Mouse (Mus musculus): Measurements from ENCODE around the gene Mecom.

The Mecom gene

DNA sequence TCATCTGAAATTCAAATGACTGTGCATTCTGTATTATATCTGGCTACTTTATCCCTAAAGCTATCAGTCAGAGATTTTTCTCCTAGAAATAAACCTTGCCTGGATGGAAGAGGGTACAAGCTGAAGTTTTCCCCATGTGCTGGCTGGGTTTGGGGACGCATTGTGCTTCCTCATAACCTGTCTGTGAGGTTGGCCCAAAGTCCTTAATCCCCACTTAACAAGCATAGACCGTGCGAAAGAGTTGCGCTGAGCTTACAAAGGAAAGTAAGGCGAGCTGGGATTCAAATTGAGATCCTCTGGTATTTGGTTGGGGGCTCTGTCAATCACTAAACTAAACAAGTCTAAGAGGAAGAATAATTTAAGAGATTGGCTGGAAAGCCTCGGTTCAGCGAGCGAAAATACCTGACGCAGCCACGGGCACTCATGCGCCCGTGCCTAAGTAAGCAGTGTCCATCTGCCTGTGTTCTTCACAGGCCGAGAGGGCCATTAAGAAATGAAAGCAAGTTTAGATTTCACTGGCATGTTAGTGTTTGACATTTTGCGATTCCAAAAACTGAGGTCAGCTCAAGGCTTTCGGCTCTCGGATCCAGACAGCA lies 176.8 kb downstream of the Mecom start:
- peak in 1 of 2 experiments; percentile 47 for DNase-seq (ENCODE audit: inconsistent age in 2 of 2, low spot score in 1 of 2)

- DNase-seq (ENCODE audit: inconsistent age in 2 of 2, low spot score in 1 of 2) = peak in 1 of 2 experiments; percentile 55
Observed at GRCm38 (mm10) chr3:30366621-30367020, 181.2 kb downstream of the Mecom start.

DNA sequence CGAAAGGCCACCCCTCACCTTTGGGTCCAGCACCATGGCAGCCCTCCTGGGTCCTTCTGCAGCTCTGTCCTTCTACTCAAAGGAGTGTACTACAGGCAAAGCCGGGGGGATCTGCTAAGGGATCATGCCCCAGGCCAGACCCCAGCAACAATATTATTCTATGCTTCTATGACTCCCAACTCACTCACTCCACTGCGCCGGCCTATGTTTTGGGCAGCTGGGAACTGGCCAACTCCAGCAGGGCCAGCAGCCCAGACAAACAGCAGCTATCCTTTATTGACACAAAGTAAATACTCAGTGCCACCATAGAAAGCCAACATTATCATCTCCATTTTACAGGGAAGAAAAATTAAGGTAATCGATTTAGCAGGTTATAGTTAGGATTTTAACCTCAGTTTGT lies 186.6 kb downstream of the Mecom start:
- no peak for DNase-seq (ENCODE audit: inconsistent age in 2 of 2, low spot score in 1 of 2)

GRCm38 (mm10) chr3:30353878-30354727 lies 193.7 kb downstream of the Mecom start:
- DNase-seq (ENCODE audit: inconsistent age in 2 of 2, low spot score in 1 of 2) = peak; percentile 20 to 42

DNA sequence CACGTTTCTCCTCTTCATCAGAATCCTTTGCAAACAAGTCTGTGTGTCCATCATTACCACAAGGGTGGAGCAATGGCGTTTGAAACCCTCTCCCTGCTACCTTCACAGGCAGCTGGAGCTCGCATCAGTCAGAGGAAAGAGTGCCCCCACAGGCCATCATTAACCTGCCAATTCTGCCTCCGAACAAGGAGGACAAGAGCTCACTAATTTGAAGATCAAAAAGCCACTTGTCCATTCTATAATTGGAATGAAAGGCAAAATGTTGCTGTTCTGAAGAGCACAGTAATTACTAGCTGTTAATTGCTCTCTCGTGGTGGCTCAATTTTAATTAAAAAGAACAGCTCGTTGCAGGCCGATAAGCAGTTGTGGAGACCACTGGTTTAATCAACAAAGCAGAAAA lies 198.5 kb downstream of the Mecom start:
- DNase-seq (ENCODE audit: inconsistent age in 2 of 2, low spot score in 1 of 2) = no peak

- DNase-seq (ENCODE audit: inconsistent age in 2 of 2, low spot score in 1 of 2) = no peak
Observed at GRCm38 (mm10) chr3:30344151-30344550, 203.7 kb downstream of the Mecom start.

DNA sequence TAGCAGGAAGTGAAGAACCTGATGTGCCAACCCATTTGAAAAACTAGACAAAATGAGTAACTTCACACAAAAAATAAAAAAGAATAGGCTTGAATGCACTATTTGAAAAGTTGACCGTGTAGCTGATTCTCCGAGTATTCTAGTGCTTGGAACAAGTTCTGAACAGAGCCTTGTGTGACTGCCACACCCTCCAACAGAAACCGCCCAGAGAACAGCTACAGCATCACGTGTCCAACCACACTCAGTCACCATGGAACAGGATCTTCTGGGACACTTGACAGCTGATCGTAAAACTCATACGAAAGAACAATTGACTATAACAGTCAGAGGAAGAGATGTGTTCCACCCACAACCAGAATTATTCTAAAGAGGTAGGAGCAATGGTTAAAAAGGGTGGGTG lies 215.5 kb downstream of the Mecom start:
- no peak for DNase-seq (ENCODE audit: inconsistent age in 2 of 2, low spot score in 1 of 2)

- no peak for DNase-seq (ENCODE audit: inconsistent age in 2 of 2, low spot score in 1 of 2)
Observed at GRCm38 (mm10) chr3:30330476-30330875, 217.3 kb downstream of the Mecom start.

- no peak for DNase-seq (ENCODE audit: inconsistent age in 2 of 2, low spot score in 1 of 2)
Observed at GRCm38 (mm10) chr3:30330021-30330420, 217.8 kb downstream of the Mecom start.

GRCm38 (mm10) chr3:30314955-30315354 lies 232.9 kb downstream of the Mecom start:
- DNase-seq (ENCODE audit: inconsistent age in 2 of 2, low spot score in 1 of 2) = no peak

DNA sequence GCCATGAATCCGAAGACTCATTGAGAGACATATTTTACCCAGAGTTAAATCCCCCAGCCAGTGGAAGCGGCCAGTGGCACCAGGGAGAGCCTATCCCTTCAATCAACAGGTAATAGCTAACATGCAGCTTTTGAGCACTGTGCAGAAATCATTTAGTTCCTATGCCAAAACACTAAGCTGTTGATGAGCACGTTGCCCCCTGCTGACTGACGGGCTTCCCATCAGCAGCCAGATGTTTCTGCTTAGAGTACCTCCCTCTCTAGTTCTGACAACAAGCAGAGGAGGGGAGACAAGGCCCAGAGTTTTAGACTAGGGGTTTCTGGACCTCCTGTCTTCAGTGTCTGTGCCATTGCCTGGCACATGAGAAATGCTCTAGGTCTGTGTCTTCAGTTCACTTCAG lies 239.7 kb downstream of the Mecom start:
- DNase-seq (ENCODE audit: inconsistent age in 2 of 2, low spot score in 1 of 2) = no peak

GRCm38 (mm10) chr3:30307601-30308000 lies 240.2 kb downstream of the Mecom start:
- DNase-seq (ENCODE audit: inconsistent age in 2 of 2, low spot score in 1 of 2) = no peak

- no peak for DNase-seq (ENCODE audit: inconsistent age in 2 of 2, low spot score in 1 of 2)
Observed at GRCm38 (mm10) chr3:30306080-30306479, 241.7 kb downstream of the Mecom start.

DNA sequence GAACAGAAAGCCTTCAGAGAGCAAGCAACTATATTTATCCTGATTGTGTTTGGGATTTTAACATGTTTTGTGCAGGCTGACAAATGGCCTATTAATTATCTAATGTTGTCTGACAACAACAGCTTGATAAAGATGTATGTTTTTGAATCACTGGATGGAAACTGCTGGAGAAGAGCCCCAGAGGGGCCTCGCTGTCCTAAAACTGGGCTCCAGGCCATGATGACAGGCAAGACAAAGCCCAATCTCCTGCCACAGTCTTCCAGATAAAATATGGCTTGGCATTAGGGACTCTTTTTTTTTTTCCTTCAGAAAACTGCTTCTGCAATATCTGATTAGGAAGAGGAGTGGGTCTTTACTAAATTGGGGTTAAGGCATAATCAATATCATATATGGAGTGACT lies 248.3 kb downstream of the Mecom start:
- no peak for DNase-seq (ENCODE audit: inconsistent age in 2 of 2, low spot score in 1 of 2)

DNA sequence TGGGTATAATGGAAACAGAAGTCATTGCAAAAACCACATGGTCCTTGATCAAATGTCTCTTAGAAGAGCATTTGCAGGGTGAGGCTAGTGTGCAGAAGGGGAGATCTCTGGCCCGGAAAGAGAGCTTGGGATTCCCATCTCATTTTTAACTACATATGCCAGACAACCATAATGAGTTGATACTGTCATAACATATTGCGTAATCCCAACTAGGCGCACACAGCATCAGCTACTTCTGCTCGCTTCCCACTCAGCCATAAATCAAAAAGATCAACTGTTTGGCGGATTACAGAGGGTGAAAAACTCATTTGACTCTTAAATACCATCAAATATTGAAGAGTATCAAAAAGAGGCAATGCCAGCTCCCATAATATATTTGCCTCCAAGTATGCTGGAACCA lies 253.4 kb downstream of the Mecom start:
- DNase-seq (ENCODE audit: inconsistent age in 2 of 2, low spot score in 1 of 2) = no peak

DNA sequence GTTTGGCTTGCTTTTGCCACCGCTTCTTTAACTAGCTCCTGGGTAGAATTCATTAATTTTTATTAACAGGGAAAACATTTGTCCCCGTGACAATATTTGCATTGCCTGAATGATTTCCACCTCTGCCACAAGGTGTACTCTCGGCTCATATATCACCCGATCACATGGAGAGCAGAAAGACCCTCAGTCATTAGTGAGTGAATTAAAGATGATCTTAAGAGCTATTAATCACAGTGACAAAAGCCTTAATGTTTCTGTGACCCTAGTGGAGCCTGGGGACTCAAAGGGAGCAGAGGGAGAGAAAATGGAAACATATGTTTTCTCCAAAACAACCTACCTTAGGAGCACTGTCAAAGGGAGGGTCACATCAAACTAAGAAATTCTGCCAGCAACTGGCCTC lies 261.3 kb downstream of the Mecom start:
- no peak for DNase-seq (ENCODE audit: inconsistent age in 2 of 2, low spot score in 1 of 2)

DNA sequence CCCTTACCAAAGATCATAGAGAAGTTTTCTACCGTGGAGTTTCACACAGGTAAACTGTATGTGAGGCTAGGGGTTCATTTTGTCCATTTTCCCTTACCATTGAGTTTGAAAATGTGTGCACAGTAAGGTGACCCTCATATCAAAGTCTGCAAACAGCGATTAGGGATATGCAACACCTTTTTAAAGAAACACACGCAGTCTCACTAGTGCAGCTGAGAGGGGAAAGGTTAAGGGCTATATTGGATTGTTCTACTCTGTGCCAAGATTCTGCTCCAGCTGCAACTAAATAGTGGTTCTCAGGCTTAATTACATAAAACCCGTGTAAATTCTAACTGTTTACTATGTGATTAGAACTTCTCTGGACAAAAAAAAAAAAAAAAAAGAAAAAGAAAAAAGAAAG lies 263.7 kb downstream of the Mecom start:
- no peak for DNase-seq (ENCODE audit: inconsistent age in 2 of 2, low spot score in 1 of 2)

GRCm38 (mm10) chr3:30283562-30283961 lies 264.2 kb downstream of the Mecom start:
- no peak for DNase-seq (ENCODE audit: inconsistent age in 2 of 2, low spot score in 1 of 2)

GRCm38 (mm10) chr3:30277569-30277968 lies 270.2 kb downstream of the Mecom start:
- no peak for DNase-seq (ENCODE audit: inconsistent age in 2 of 2, low spot score in 1 of 2)

GRCm38 (mm10) chr3:30276099-30276498 lies 271.7 kb downstream of the Mecom start:
- DNase-seq (ENCODE audit: inconsistent age in 2 of 2, low spot score in 1 of 2) = no peak

- DNase-seq (ENCODE audit: inconsistent age in 2 of 2, low spot score in 1 of 2) = no peak
Observed at GRCm38 (mm10) chr3:30269253-30269652, 278.6 kb downstream of the Mecom start.

GRCm38 (mm10) chr3:30260945-30261344 lies 286.9 kb downstream of the Mecom start:
- DNase-seq (ENCODE audit: inconsistent age in 2 of 2, low spot score in 1 of 2) = no peak

GRCm38 (mm10) chr3:30258421-30258820 lies 289.4 kb downstream of the Mecom start:
- no peak for DNase-seq (ENCODE audit: inconsistent age in 2 of 2, low spot score in 1 of 2)
